Mouse (Mus musculus): ENCODE data around the gene Tdpoz5.
"Not testable (repeated sequence)": the region's sequence is repeated elsewhere in the genome, so short reads cannot be mapped to it uniquely, and the experiment has no call there.

The Tdpoz5 gene

DNA sequence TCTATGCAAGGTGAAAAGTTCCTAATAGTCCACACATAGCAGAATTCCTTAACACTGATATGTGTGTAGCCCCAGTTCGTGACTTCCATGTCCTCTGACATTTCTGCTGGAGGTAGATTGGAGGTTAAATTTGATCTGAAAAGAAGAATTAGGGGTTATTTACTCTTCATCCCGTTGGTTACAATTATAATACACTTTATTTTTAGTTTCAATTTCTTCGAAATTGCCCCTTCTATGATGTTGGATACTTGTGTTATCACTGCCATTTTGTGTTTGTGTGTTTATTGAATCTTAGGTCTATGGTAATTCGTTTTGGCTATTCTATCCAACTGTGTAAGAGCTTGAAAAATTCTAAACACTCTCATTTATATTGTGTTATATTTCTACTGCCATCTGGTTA, at the start of gene Tdpoz5:
TSS of gene Tdpoz5 (minus strand) at position 101 of the 400 bp plus-strand sequence.
- not testable (repeated sequence) for DNase-seq (ENCODE audit: low spot score)

DNA sequence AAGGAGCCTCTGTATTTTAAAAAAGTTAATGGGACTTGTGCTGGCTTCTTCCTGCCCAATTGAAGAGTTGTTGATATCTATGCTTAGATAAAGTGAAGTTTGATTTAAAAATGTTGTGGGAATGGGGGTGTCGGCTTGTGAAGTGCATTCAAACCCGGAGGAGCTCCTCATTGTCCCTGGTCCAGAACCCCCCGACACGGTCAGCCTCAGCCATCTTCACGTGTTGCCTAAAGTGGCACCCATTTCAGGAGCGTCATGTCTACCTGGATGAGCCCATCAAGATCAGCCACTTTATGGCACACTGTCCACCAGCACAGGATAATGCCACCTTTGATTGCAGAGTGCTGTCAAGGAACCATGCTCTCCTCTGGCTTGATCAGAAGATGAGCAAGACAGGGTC, 7.8 kb upstream of the Tdpoz5 start:
- DNase-seq (ENCODE audit: low spot score): not testable (repeated sequence)

DNA sequence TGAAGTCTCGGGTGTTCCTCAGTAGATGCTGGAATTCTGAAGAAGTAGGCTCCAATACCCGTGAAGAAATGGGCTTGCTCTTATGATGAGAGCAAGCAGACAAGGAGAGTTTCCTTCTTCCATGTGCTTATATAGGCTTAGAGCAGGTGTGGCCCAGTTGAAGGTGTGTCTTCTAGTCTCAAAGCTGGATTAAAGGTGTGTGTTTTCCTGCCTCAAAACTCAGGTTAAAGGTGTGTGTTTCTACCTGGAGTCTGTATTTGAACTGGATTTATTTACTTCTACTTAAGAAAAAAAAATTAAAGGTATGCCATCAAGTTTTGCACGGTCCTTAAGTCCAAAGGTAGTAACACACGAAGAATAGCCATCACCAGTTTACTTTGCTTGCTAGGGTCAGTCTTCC, 17.7 kb downstream of the Tdpoz5 start, which contains the start of gene Gm9117:
TSS of gene Gm9117 (minus strand) at position 101 of the 400 bp plus-strand sequence.
- not testable (repeated sequence) for DNase-seq (ENCODE audit: low spot score)

DNA sequence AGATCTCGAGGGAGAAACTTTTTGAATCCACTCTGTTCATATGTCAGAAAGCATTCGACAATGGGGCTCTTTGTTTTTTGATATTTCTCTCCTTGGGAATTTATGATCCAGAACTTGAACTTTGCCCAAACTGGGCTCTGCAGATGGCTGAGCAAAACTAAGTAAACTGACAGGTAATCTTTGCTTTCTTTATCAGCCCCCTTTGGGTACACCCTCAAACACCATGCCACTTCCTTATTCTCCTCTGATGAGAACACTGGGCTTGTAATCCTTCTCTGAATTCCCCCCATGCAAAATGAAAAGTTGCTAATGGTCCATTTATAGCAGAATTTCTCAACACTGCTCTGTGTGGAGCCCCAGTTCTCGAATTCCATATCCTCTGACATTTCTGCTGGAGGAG, 22.7 kb downstream of the Tdpoz5 start:
- DNase-seq (ENCODE audit: low spot score): not testable (repeated sequence)

All from urinary bladder, postnatal 10 days (tissue).